Mouse (Mus musculus): Measurements from ENCODE around the gene Hoxb7. TPM values are rescaled to one million over a fixed set of nuclear protein-coding genes. Genes with fewer than 3 reads are reported as not detected.
A peak's percentile ranks its signal among the peaks of the same experiment; 100 is the strongest.

Gene Hoxb7
- polyA plus RNA-seq, 1 experiment, result 1.5 TPM

DNA sequence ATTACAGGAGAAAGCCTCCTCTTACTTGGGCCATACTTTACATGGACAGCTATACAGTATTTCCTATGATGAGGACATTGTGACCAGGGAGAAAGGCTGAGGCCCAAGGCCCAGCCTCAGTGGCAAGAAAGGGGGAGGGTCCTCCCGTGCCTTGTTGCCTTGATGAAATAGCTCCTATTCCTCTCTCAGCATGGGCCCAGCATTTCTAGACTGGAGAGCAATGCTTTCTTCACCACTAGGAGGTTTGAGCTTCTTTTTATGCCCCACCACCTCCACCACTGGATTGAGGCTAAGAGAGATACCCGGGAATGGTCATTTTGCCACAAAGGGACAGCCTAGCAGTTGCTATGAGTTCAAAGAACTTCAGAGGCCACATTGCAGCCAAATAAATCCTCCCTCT is 10.6 kb downstream of the Hoxb7 start:
- no peak for TF ChIP-seq CTCF (IDR thresholded peaks at IDR 0.05; ENCODE audit: extremely low read depth, insufficient read length, insufficient replicate concordance, low read depth, low read length)
- no peak for TF ChIP-seq POLR2A (IDR thresholded peaks at IDR 0.05; ENCODE audit: low read depth, low read length)
- peaks cover 78% of the 10 kb centered on the region for H3K27me3 ChIP-seq (ENCODE audit: control insufficient read depth, insufficient read depth, low read length)
- H3K4me3 ChIP-seq (ENCODE audit: low read depth, low read length), result no peak overlapping the region
- no peak overlapping the region for H3K27ac ChIP-seq (ENCODE audit: insufficient read depth, low read depth, low read length)
- 53% methylated on average over 2 of the region's 2 CpGs for WGBS
- no peaks in the 10 kb centered on the region for H3K36me3 ChIP-seq (ENCODE audit: control insufficient read depth, insufficient read depth, low read length)
- H3K4me1 ChIP-seq (ENCODE audit: control insufficient read depth, insufficient read depth, insufficient read length, low read length), result peaks cover 7% of the 10 kb centered on the region; the same call in 1 of the 2 replicates

DNA sequence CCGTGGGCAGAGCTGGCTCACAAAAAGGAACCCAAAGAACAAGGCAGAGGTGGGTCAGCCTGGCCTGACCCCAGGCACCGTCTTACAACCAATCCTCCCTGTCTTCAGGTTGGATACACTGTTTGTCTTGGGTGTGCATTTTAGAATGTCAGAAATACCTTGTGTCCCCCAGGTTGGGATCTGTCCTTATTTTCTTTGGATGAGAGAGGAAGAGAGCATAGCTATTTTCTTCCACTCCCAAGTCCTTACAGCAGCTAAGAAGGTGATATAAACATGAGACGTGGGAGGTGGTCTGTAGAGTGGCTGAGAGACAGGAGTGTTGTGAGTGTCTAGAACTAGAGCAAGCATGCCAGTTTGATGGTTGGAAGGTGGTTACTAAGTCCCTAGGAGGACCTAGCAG is 11.0 kb downstream of the Hoxb7 start:
- Histone ChIP-seq H3K36me3 (ENCODE audit: control insufficient read depth, insufficient read depth, low read length) (no peaks in the 10 kb centered on the region), H3K27ac (ENCODE audit: insufficient read depth, low read depth, low read length) (no peak overlapping the region), H3K4me3 (ENCODE audit: low read depth, low read length) (no peak overlapping the region), H3K27me3 (ENCODE audit: control insufficient read depth, insufficient read depth, low read length) (peaks cover 77% of the 10 kb centered on the region), H3K4me1 (ENCODE audit: control insufficient read depth, insufficient read depth, insufficient read length, low read length) (peaks cover 7% of the 10 kb centered on the region; the same call in 1 of the 2 replicates)
- TF ChIP-seq CTCF (IDR thresholded peaks at IDR 0.05; ENCODE audit: extremely low read depth, insufficient read length, insufficient replicate concordance, low read depth, low read length), result no peak
- no peak for TF ChIP-seq POLR2A (IDR thresholded peaks at IDR 0.05; ENCODE audit: low read depth, low read length)
- WGBS, result 46% methylated on average over 3 of the region's 3 CpGs

GRCm38 (mm10) chr11:96297968-96298635 is 11.7 kb downstream of the Hoxb7 start:
- Histone ChIP-seq H3K27ac (ENCODE audit: insufficient read depth, low read depth, low read length) (no peak overlapping the region), H3K36me3 (ENCODE audit: control insufficient read depth, insufficient read depth, low read length) (no peaks in the 10 kb centered on the region), H3K4me1 (ENCODE audit: control insufficient read depth, insufficient read depth, insufficient read length, low read length) (peaks cover 7% of the 10 kb centered on the region; the same call in 1 of the 2 replicates), H3K4me3 (ENCODE audit: low read depth, low read length) (no peak overlapping the region), H3K27me3 (ENCODE audit: control insufficient read depth, insufficient read depth, low read length) (peaks cover 78% of the 10 kb centered on the region)
- TF ChIP-seq CTCF (IDR thresholded peaks at IDR 0.05; ENCODE audit: extremely low read depth, insufficient read length, insufficient replicate concordance, low read depth, low read length), result no peak
- TF ChIP-seq POLR2A (IDR thresholded peaks at IDR 0.05; ENCODE audit: low read depth, low read length), result no peak
- WGBS, result 40% methylated on average over 11 of the region's 11 CpGs

GRCm38 (mm10) chr11:96298895-96299667 is 12.7 kb downstream of the Hoxb7 start:
- 2% methylated on average over 66 of the region's 66 CpGs for WGBS
- Histone ChIP-seq H3K4me1 (ENCODE audit: control insufficient read depth, insufficient read depth, insufficient read length, low read length) (peaks cover 7% of the 10 kb centered on the region; the same call in 1 of the 2 replicates), H3K27me3 (ENCODE audit: control insufficient read depth, insufficient read depth, low read length) (peaks cover 82% of the 10 kb centered on the region), H3K27ac (ENCODE audit: insufficient read depth, low read depth, low read length) (no peak overlapping the region), H3K4me3 (ENCODE audit: low read depth, low read length) (peak overlapping the region; percentile 67), H3K36me3 (ENCODE audit: control insufficient read depth, insufficient read depth, low read length) (no peaks in the 10 kb centered on the region)
- TF ChIP-seq CTCF (IDR thresholded peaks at IDR 0.05; ENCODE audit: extremely low read depth, insufficient read length, insufficient replicate concordance, low read depth, low read length) (no peak), POLR2A (IDR thresholded peaks at IDR 0.05; ENCODE audit: low read depth, low read length) (no peak)

DNA sequence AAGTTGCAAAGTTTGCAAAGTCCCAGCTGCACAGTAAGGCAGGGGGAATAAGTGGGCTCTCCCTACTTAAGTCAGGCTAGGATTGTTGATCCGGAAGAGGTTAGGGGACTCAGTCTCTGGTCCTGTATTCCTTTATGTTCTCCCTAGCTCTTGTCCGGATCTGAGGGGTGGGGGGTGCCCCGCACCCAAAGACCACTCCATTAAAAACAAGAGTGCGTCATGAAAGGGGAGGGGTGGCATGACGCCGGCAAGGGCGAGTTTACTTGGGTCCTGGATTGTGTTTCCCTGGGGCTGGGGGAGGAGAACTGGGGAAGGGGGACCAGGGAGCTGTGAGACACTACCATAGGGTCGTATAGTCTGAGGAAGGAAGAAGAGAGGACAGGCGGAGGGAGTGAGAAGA is 13.4 kb downstream of the Hoxb7 start:
- TF ChIP-seq CTCF (IDR thresholded peaks at IDR 0.05; ENCODE audit: extremely low read depth, insufficient read length, insufficient replicate concordance, low read depth, low read length), result no peak
- TF ChIP-seq POLR2A (IDR thresholded peaks at IDR 0.05; ENCODE audit: low read depth, low read length), result no peak
- Histone ChIP-seq H3K36me3 (ENCODE audit: control insufficient read depth, insufficient read depth, low read length) (no peaks in the 10 kb centered on the region), H3K27me3 (ENCODE audit: control insufficient read depth, insufficient read depth, low read length) (peaks cover 84% of the 10 kb centered on the region), H3K4me3 (ENCODE audit: low read depth, low read length) (peak overlapping the region; percentile 67), H3K4me1 (ENCODE audit: control insufficient read depth, insufficient read depth, insufficient read length, low read length) (peaks cover 7% of the 10 kb centered on the region; the same call in 1 of the 2 replicates), H3K27ac (ENCODE audit: insufficient read depth, low read depth, low read length) (no peak overlapping the region)
- 15% methylated on average over 9 of the region's 9 CpGs for WGBS

GRCm38 (mm10) chr11:96300354-96301063 is 14.1 kb downstream of the Hoxb7 start:
- TF ChIP-seq CTCF (IDR thresholded peaks at IDR 0.05; ENCODE audit: extremely low read depth, insufficient read length, insufficient replicate concordance, low read depth, low read length) (no peak), POLR2A (IDR thresholded peaks at IDR 0.05; ENCODE audit: low read depth, low read length) (no peak)
- Histone ChIP-seq H3K27ac (ENCODE audit: insufficient read depth, low read depth, low read length) (no peak overlapping the region), H3K4me3 (ENCODE audit: low read depth, low read length) (peak overlapping the region; percentile 67), H3K27me3 (ENCODE audit: control insufficient read depth, insufficient read depth, low read length) (peaks cover 81% of the 10 kb centered on the region), H3K4me1 (ENCODE audit: control insufficient read depth, insufficient read depth, insufficient read length, low read length) (peaks cover 5% of the 10 kb centered on the region; the same call in 1 of the 2 replicates), H3K36me3 (ENCODE audit: control insufficient read depth, insufficient read depth, low read length) (no peaks in the 10 kb centered on the region)
- 22% methylated on average over 35 of the region's 35 CpGs for WGBS
